In genomic region chr7:44527483-44528398, GRCm38 (mm10) we compare ENCODE assay signal across 8 mouse cellular contexts. TPM values are rescaled to one million over a fixed set of nuclear protein-coding genes. Genes with fewer than 3 reads are reported as not detected.
A peak's percentile ranks its signal among the peaks of the same experiment; 100 is the strongest.
DNase-seq lines count a peak whose midpoint lies in the region; ATAC-seq and TF ChIP-seq lines count a peak whose summit lies in the region.

No protein-coding gene starts in this region.

- TF ChIP-seq POLR2A in small intestine, adult 2 months (IDR thresholded peaks at IDR 0.05; ENCODE audit: low read depth, low read length): peak; percentile 25

- peaks cover 24% of the 10 kb centered on the region for H3K4me1 ChIP-seq in embryonic facial prominence, embryonic 13.5 days
- H3K4me1 ChIP-seq in heart, embryonic 10.5 days: peaks cover 23% of the 10 kb centered on the region
- H3K4me1 ChIP-seq in kidney, embryonic 14.5 days (ENCODE audit: control insufficient read depth, insufficient read depth, low read length): peaks cover 6% of the 10 kb centered on the region; the same call in 1 of the 2 replicates
- peaks cover 15% of the 10 kb centered on the region for H3K4me1 ChIP-seq in limb, embryonic 13.5 days
- H3K4me1 ChIP-seq in midbrain, embryonic 14.5 days (ENCODE audit: control insufficient read depth, insufficient read depth, low read length): peaks cover 6% of the 10 kb centered on the region; the same call in 1 of the 2 replicates
- H3K4me1 ChIP-seq in small intestine, adult 2 months (ENCODE audit: control insufficient read depth, insufficient read depth, insufficient read length, low read length): peaks cover 17% of the 10 kb centered on the region

- no peak overlapping the region; the same call in 1 of the 2 replicates for H3K27ac ChIP-seq in embryonic facial prominence, embryonic 13.5 days
- H3K27ac ChIP-seq in heart, embryonic 10.5 days: peak overlapping the region; percentile 79
- H3K27ac ChIP-seq in kidney, embryonic 14.5 days (ENCODE audit: low read depth, low read length): no peak overlapping the region
- H3K27ac ChIP-seq in limb, embryonic 13.5 days: no peak overlapping the region
- no peak overlapping the region for H3K27ac ChIP-seq in midbrain, embryonic 14.5 days (replicated peaks; ENCODE audit: low read depth, low read length)
- H3K27ac ChIP-seq in small intestine, adult 2 months (ENCODE audit: insufficient read depth, low read depth, low read length): peak overlapping the region; percentile 67

- peak; percentile 83 for TF ChIP-seq CTCF in small intestine, adult 2 months (IDR thresholded peaks at IDR 0.05; ENCODE audit: extremely low read depth, insufficient read length, insufficient replicate concordance, low read depth, low read length)

- DNase-seq in B cell, adult 2 months: peak; percentile 92 to 94
- DNase-seq in adrenal gland, postnatal 36 days: peak; percentile 81 to 82
- DNase-seq in heart, embryonic 10.5 days (ENCODE audit: low spot score): peak; percentile 88
- peak; percentile 82 for DNase-seq in midbrain, embryonic 14.5 days

- no peak for ATAC-seq in embryonic facial prominence, embryonic 13.5 days (ENCODE audit: insufficient number of reproducible peaks, insufficient read depth, low FRiP score, low TSS enrichment, low read depth)
- peak; percentile 54 for ATAC-seq in kidney, embryonic 14.5 days (ENCODE audit: low FRiP score, low TSS enrichment)
- ATAC-seq in limb, embryonic 13.5 days (ENCODE audit: low FRiP score, low read depth): no peak
- ATAC-seq in midbrain, embryonic 14.5 days (ENCODE audit: low FRiP score, low TSS enrichment): no peak

- H3K9me3 ChIP-seq in embryonic facial prominence, embryonic 13.5 days: no peaks in the 10 kb centered on the region
- no peaks in the 10 kb centered on the region for H3K9me3 ChIP-seq in heart, embryonic 10.5 days
- no peaks in the 10 kb centered on the region for H3K9me3 ChIP-seq in kidney, embryonic 14.5 days (ENCODE audit: control insufficient read depth, low read length)
- no peaks in the 10 kb centered on the region for H3K9me3 ChIP-seq in limb, embryonic 13.5 days
- no peaks in the 10 kb centered on the region for H3K9me3 ChIP-seq in midbrain, embryonic 14.5 days (ENCODE audit: control insufficient read depth, low read length)

- 6% methylated on average over 40 of the region's 40 CpGs for WGBS in embryonic facial prominence, embryonic 13.5 days
- WGBS in heart, embryonic 10.5 days: 6% methylated on average over 40 of the region's 40 CpGs
- WGBS in kidney, embryonic 14.5 days: 5% methylated on average over 40 of the region's 40 CpGs
- 5% methylated on average over 40 of the region's 40 CpGs for WGBS in limb, embryonic 13.5 days
- 5% methylated on average over 40 of the region's 40 CpGs for WGBS in midbrain, embryonic 14.5 days
- WGBS in small intestine, adult 2 months: 5% methylated on average over 40 of the region's 40 CpGs

- peak overlapping the region; percentile 67 for H3K9ac ChIP-seq in embryonic facial prominence, embryonic 13.5 days
- peak overlapping the region; percentile 50 for H3K9ac ChIP-seq in kidney, embryonic 14.5 days (ENCODE audit: low read depth, low read length)
- peak overlapping the region; percentile 56 for H3K9ac ChIP-seq in limb, embryonic 13.5 days
- peak overlapping the region; percentile 47 for H3K9ac ChIP-seq in midbrain, embryonic 14.5 days (replicated peaks; ENCODE audit: low read length)

- H3K27me3 ChIP-seq in embryonic facial prominence, embryonic 13.5 days: peaks cover 67% of the 10 kb centered on the region
- peaks cover 80% of the 10 kb centered on the region for H3K27me3 ChIP-seq in heart, embryonic 10.5 days (ENCODE audit: insufficient read depth, poor library complexity, severe bottlenecking)
- peaks cover 22% of the 10 kb centered on the region for H3K27me3 ChIP-seq in kidney, embryonic 14.5 days (ENCODE audit: control insufficient read depth, insufficient read depth, low read length)
- peaks cover 66% of the 10 kb centered on the region for H3K27me3 ChIP-seq in limb, embryonic 13.5 days
- peaks cover 22% of the 10 kb centered on the region; the same call in 1 of the 2 replicates for H3K27me3 ChIP-seq in midbrain, embryonic 14.5 days (ENCODE audit: control insufficient read depth, insufficient read depth, low read length)
- no peaks in the 10 kb centered on the region for H3K27me3 ChIP-seq in small intestine, adult 2 months (ENCODE audit: control insufficient read depth, insufficient read depth, low read length)

- peak overlapping the region; percentile 84 for H3K4me2 ChIP-seq in embryonic facial prominence, embryonic 13.5 days
- peak overlapping the region; percentile 74 for H3K4me2 ChIP-seq in kidney, embryonic 14.5 days (replicated peaks; ENCODE audit: low read depth, low read length)
- peak overlapping the region; percentile 77 for H3K4me2 ChIP-seq in limb, embryonic 13.5 days (replicated peaks)
- peak overlapping the region; percentile 64 for H3K4me2 ChIP-seq in midbrain, embryonic 14.5 days (ENCODE audit: low read length)

- H3K4me3 ChIP-seq in embryonic facial prominence, embryonic 13.5 days: peak overlapping the region; percentile 44
- H3K4me3 ChIP-seq in heart, embryonic 10.5 days: peak overlapping the region; percentile 58
- peak overlapping the region; percentile 38 for H3K4me3 ChIP-seq in kidney, embryonic 14.5 days (ENCODE audit: low read length)
- peak overlapping the region; percentile 43 for H3K4me3 ChIP-seq in limb, embryonic 13.5 days
- peak overlapping the region; percentile 30 for H3K4me3 ChIP-seq in midbrain, embryonic 14.5 days (replicated peaks; ENCODE audit: low read depth, low read length)
- peak overlapping the region; percentile 63 for H3K4me3 ChIP-seq in small intestine, adult 2 months (ENCODE audit: low read depth, low read length)

- peaks cover 6% of the 10 kb centered on the region; the same call in 1 of the 2 replicates for H3K36me3 ChIP-seq in embryonic facial prominence, embryonic 13.5 days
- peaks cover 6% of the 10 kb centered on the region for H3K36me3 ChIP-seq in heart, embryonic 10.5 days
- H3K36me3 ChIP-seq in kidney, embryonic 14.5 days (ENCODE audit: control insufficient read depth, insufficient read depth, low read length): peaks cover 4% of the 10 kb centered on the region; the same call in 1 of the 2 replicates
- H3K36me3 ChIP-seq in limb, embryonic 13.5 days: peaks cover 8% of the 10 kb centered on the region
- no peaks in the 10 kb centered on the region for H3K36me3 ChIP-seq in midbrain, embryonic 14.5 days (ENCODE audit: control insufficient read depth, insufficient read depth, low read length)
- H3K36me3 ChIP-seq in small intestine, adult 2 months (ENCODE audit: control insufficient read depth, insufficient read depth, low read length): no peaks in the 10 kb centered on the region

RNA-seq across cellular contexts. Expression of gene Mybpc2, which starts 3.3 kb away (rescaled TPM):
- not detected for total RNA-seq in adrenal gland, postnatal 36 days (2021)
- polyA plus RNA-seq in embryonic facial prominence, embryonic 13.5 days (2015; fragmentation: Nextera tagmentation; extraction: Ambion mirVana): 0.13 and 0.14 TPM in 2 replicates
- polyA plus RNA-seq in heart, embryonic 10.5 days (2016; fragmentation: Nextera tagmentation; extraction: Ambion mirVana): 0.21 TPM in 2 replicates
- 0.06 and 0.18 TPM in 2 replicates for polyA plus RNA-seq in kidney, embryonic 14.5 days (2014; fragmentation: Nextera tagmentation; extraction: Ambion mirVana)
- 0.08 and 0.10 TPM in 2 replicates for polyA plus RNA-seq in limb, embryonic 13.5 days (2015; fragmentation: Nextera tagmentation; extraction: Ambion mirVana)
- polyA plus RNA-seq in midbrain, embryonic 14.5 days (2014; fragmentation: Nextera tagmentation; extraction: Ambion mirVana): 0.15 and 0.20 TPM in 2 replicates
- polyA plus RNA-seq in small intestine, adult 2 months (2012; rRNA removed): 0.13 TPM in 2 replicates

RNA-seq across cellular contexts. Expression of gene Spib, which starts 4.1 kb away (rescaled TPM):
- under 1 TPM; 0.30 to 0.49 TPM for total RNA-seq in adrenal gland, postnatal 36 days (2021)
- polyA plus RNA-seq in embryonic facial prominence, embryonic 13.5 days (2015; fragmentation: Nextera tagmentation; extraction: Ambion mirVana): 0.60 and 0.94 TPM in 2 replicates
- 0.12 and 0.15 TPM in 2 replicates for polyA plus RNA-seq in heart, embryonic 10.5 days (2016; fragmentation: Nextera tagmentation; extraction: Ambion mirVana)
- not detected in 2 replicates for polyA plus RNA-seq in kidney, embryonic 14.5 days (2014; fragmentation: Nextera tagmentation; extraction: Ambion mirVana)
- polyA plus RNA-seq in limb, embryonic 13.5 days (2015; fragmentation: Nextera tagmentation; extraction: Ambion mirVana): 0.19 and 0.25 TPM in 2 replicates
- not detected in 2 replicates for polyA plus RNA-seq in midbrain, embryonic 14.5 days (2014; fragmentation: Nextera tagmentation; extraction: Ambion mirVana)
- 8.6 and 18.7 TPM in 2 replicates for polyA plus RNA-seq in small intestine, adult 2 months (2012; rRNA removed)

RNA-seq across cellular contexts. Expression of gene Pold1, which starts 20.9 kb away (rescaled TPM):
- 10 to 100 TPM; 12.6 to 17.0 TPM for total RNA-seq in adrenal gland, postnatal 36 days (2021)
- 94.4 and 104 TPM in 2 replicates for polyA plus RNA-seq in embryonic facial prominence, embryonic 13.5 days (2015; fragmentation: Nextera tagmentation; extraction: Ambion mirVana)
- 96.8 and 101 TPM in 2 replicates for polyA plus RNA-seq in heart, embryonic 10.5 days (2016; fragmentation: Nextera tagmentation; extraction: Ambion mirVana)
- 51.6 and 69.5 TPM in 2 replicates for polyA plus RNA-seq in kidney, embryonic 14.5 days (2014; fragmentation: Nextera tagmentation; extraction: Ambion mirVana)
- polyA plus RNA-seq in limb, embryonic 13.5 days (2015; fragmentation: Nextera tagmentation; extraction: Ambion mirVana): 101 and 105 TPM in 2 replicates
- 17.8 and 19.5 TPM in 2 replicates for polyA plus RNA-seq in midbrain, embryonic 14.5 days (2014; fragmentation: Nextera tagmentation; extraction: Ambion mirVana)
- 27.3 and 46.9 TPM in 2 replicates for polyA plus RNA-seq in small intestine, adult 2 months (2012; rRNA removed)

RNA-seq across cellular contexts. Expression of gene Nr1h2, which starts 26.0 kb away (rescaled TPM):
- 100 to 1,000 TPM in 1 of 2 experiments, 10 to 100 TPM in 1; 98.5 to 113 TPM for total RNA-seq in adrenal gland, postnatal 36 days (2021)
- polyA plus RNA-seq in embryonic facial prominence, embryonic 13.5 days (2015; fragmentation: Nextera tagmentation; extraction: Ambion mirVana): 72.3 and 80.1 TPM in 2 replicates
- 59.9 and 65.3 TPM in 2 replicates for polyA plus RNA-seq in heart, embryonic 10.5 days (2016; fragmentation: Nextera tagmentation; extraction: Ambion mirVana)
- 69.1 and 69.8 TPM in 2 replicates for polyA plus RNA-seq in kidney, embryonic 14.5 days (2014; fragmentation: Nextera tagmentation; extraction: Ambion mirVana)
- polyA plus RNA-seq in limb, embryonic 13.5 days (2015; fragmentation: Nextera tagmentation; extraction: Ambion mirVana): 70.5 and 72.4 TPM in 2 replicates
- 57.1 and 62.0 TPM in 2 replicates for polyA plus RNA-seq in midbrain, embryonic 14.5 days (2014; fragmentation: Nextera tagmentation; extraction: Ambion mirVana)
- polyA plus RNA-seq in small intestine, adult 2 months (2012; rRNA removed): 174 and 295 TPM in 2 replicates

RNA-seq across cellular contexts. Expression of gene Fam71e1, which starts 31.4 kb away (rescaled TPM):
- 1 to 10 TPM; 8.5 to 9.5 TPM for total RNA-seq in adrenal gland, postnatal 36 days (2021)
- polyA plus RNA-seq in embryonic facial prominence, embryonic 13.5 days (2015; fragmentation: Nextera tagmentation; extraction: Ambion mirVana): 19.9 and 22.4 TPM in 2 replicates
- 9.3 and 11.1 TPM in 2 replicates for polyA plus RNA-seq in heart, embryonic 10.5 days (2016; fragmentation: Nextera tagmentation; extraction: Ambion mirVana)
- polyA plus RNA-seq in kidney, embryonic 14.5 days (2014; fragmentation: Nextera tagmentation; extraction: Ambion mirVana): 13.2 and 16.6 TPM in 2 replicates
- 22.4 and 22.9 TPM in 2 replicates for polyA plus RNA-seq in limb, embryonic 13.5 days (2015; fragmentation: Nextera tagmentation; extraction: Ambion mirVana)
- polyA plus RNA-seq in midbrain, embryonic 14.5 days (2014; fragmentation: Nextera tagmentation; extraction: Ambion mirVana): 26.8 and 28.6 TPM in 2 replicates
- polyA plus RNA-seq in small intestine, adult 2 months (2012; rRNA removed): 0.88 and 2.0 TPM in 2 replicates

Comparison
In these comparisons a context has a peak if more than half of its experiments do, and no peak if none do; other contexts are left out.
1. H3K27ac ChIP-seq: peak in heart, embryonic 10.5 days (single experiment) and small intestine, adult 2 months (single experiment); none in embryonic facial prominence, embryonic 13.5 days (single experiment), kidney, embryonic 14.5 days (single experiment), limb, embryonic 13.5 days (single experiment) and midbrain, embryonic 14.5 days (single experiment).
2. Peak in every context shown above with its lines, with median percentiles within 50 percentile points of each other: DNase-seq, H3K4me2 ChIP-seq, H3K4me3 ChIP-seq and H3K9ac ChIP-seq.